Mouse (Mus musculus) T-helper 2 cell (primary cell): ENCODE measurements around the gene Tmem178b.

Source experiments
- in situ Hi-C: fragments of 300-600 bp; cut with MboI, MseI; formaldehyde crosslinking; loops from one replicate; pipeline ENCODE4 v1.15.1; 2025; ENCODE audit warnings: high pct_unique_total_duplicates

Tmem178b gene

DNA sequence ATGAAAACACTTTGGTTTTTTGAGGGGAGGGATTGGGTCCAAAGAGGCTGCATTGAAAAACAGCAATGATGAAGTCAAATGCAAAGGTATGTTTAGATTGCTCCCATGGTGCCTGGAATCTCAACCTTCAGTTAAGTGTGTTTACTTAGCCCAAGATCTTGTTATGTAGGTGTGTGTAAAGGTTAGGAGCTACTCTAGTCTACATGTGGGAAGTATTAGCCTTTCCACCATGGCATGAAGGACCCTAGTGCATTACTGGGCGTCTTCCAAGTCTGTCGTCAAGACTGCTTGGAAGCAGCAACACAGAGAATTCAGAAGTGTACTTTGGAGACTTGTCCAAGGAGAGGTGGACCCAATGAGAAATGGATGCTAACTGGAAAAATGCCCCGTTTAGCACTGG is 205.3 kb downstream of the Tmem178b start:
- in situ Hi-C loops: no loop called here

GRCm38 (mm10) chr6:40083726-40084125 is 210.7 kb downstream of the Tmem178b start:
- in situ Hi-C loops: no loop called here

DNA sequence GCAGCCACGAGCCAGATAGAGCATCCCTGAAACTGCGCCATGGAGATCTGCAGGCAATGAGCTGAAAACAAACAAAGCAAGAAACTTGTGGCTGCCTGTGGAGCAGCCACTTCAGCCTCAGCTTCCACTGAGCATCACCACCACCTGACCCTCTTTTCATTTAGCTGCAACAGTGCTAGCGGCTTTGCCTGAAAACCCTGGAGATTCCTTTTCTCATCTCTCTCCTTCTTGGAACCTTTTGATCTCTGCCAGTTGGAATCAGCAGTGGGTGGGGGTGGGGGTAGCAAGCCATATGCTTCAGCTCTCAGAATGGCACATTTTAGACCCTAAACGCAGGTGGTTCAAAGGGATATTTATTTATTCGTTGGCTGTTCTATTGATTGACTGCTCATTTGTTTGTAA is 218.2 kb downstream of the Tmem178b start:
- in situ Hi-C loops: no loop called here

DNA sequence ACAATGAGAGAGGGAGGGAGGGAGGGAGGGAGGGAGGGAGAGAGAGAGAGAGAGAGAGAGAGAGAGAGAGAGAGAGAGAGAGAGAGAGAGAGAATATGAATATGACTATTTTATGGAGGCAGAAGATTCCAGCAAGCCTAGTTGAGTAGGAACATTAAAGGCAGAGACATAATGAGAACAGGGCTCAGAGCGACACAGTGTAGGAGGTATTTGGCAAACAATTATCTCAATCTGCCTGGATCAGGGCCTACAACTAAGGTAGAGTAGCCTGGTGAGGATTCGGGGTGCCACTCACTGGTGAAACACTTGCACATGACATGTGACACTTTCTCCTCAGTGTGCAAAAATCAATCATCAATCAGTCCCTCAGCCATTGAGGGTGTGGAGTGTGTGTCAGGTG is 225.4 kb downstream of the Tmem178b start:
- in situ Hi-C loops: no loop called here

GRCm38 (mm10) chr6:40101785-40102184 is 228.7 kb downstream of the Tmem178b start:
- in situ Hi-C loops: no loop called here

- in situ Hi-C loops: no loop called here
Observed at GRCm38 (mm10) chr6:40102863-40103262, 229.8 kb downstream of the Tmem178b start.

DNA sequence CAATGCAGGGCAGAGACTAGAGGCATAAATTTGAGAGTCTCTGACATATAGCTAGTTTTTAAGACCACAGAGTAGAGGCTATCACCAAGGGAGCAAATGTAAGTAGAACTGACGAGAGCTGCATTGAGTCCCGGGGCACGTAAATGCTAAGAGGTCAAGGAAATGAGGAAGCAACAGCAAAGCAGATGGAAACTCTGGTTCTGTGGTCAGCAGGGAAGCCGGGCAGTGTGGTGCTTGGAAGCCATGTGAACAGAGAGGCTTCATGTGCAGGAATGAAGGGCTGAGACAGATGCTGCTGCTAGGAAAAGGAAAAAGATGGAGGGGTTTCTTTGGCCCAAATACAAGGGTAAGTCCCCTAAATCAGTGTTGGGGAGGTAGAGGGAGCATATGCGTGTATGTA is 237.0 kb downstream of the Tmem178b start:
- in situ Hi-C loops: no loop called here

GRCm38 (mm10) chr6:40110729-40111128 is 237.7 kb downstream of the Tmem178b start:
- in situ Hi-C loops: no loop called here

DNA sequence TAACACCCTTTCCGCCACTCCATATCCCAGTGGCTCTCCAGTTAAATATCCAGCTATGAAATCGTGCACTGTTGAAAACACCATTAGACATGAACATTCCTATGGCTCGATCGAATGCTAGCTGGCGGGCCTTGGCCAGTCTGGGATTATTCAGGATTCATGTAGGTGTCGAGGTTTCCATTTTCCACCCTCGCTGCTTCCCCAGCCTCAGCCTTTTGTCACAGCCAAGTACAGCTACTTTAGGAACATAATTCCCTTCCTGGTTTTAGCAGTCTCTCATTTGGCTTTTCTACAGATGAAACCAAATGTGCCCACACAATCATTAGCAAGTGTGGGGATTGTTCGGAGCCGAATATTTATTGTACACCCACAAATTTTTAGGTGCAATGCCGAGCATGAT is 239.4 kb downstream of the Tmem178b start:
- in situ Hi-C loops: no loop called here

DNA sequence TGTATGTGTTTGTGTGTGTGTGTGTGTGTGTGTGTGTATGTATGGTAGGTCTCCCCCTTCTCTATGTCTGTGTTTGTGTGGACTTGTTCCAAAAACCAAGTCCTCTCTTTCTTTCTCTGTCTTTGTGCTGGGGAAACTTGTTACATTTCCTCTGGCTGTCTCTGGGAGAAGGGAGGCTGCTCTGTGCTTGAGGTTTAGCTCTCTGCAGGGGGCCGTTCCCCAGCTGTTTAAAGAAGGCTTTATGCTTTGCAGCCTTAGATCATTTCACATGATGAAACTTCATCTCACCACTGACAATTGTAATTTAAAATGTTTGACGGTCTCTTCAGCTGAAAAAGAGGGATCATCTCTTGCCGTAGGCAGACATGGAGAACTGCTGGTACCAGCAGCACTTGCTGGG is 243.2 kb downstream of the Tmem178b start:
- in situ Hi-C loops: no loop called here

- in situ Hi-C loops: no loop called here
Observed at GRCm38 (mm10) chr6:40120176-40120575, 247.1 kb downstream of the Tmem178b start.

DNA sequence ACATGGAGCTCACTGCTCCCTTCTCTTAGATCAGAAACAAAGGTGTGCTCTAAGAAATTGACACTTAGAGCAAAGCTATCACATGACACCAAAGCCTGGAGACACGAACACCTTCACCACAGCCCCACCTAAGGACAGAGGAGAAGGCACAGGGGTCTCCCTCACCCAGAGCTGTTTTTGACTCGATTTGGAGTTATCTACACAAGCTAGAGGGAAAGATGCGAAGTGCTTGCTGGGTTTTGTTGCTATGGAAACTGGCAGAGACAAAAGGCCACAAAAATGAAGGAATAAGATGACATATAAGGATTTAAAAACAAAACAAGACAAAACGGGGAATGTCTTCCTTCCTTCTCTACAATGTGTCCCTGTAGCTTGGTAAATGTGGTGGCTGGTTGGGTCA is 248.4 kb downstream of the Tmem178b start:
- in situ Hi-C loops: no loop called here

GRCm38 (mm10) chr6:40123070-40123690 is 250.1 kb downstream of the Tmem178b start:
- in situ Hi-C loops: no loop called here

GRCm38 (mm10) chr6:40123960-40124359 is 250.9 kb downstream of the Tmem178b start:
- in situ Hi-C loops: no loop called here

DNA sequence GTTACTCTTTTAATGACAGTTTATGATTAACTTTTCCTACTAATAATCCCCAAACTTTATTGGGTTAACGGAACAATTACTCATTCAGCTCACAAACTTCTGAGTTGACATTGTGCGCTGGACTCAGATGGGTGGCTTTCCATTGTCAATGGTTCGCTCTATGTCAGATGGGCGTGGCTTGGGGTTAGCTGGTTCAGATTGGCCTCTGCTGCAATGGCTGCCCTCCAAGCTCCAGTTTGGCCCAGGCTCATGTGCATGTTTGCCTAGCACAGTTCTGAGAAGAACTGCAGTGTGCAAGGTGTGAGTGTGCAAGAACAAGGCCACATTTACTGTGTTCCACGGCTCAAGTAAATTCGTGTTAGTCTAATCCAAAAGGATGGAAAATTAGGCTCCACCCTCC is 255.6 kb downstream of the Tmem178b start:
- in situ Hi-C loops: no loop called here

DNA sequence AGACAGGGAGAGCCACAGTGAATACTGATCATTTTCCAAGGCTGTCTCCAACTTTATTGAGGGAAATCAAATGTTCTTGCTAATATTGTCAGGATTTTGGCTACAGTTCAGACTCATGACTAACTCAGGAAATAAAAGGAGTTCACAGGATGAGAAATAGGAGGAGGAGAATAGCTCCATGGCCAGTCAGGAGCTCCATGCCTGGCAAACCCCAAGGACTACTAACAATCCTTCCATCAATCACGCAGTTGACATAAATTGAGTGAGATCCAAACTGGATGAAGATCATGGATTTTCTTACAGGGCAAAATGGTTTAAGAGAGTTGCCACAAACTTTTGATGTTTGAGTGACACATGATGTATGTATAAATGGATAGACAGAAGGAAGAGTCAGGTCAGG is 258.9 kb downstream of the Tmem178b start:
- in situ Hi-C loops: no loop called here

GRCm38 (mm10) chr6:40133436-40133835 is 260.4 kb downstream of the Tmem178b start:
- in situ Hi-C loops: no loop called here

- in situ Hi-C loops: no loop called here
Observed at GRCm38 (mm10) chr6:40135716-40136115, 262.6 kb downstream of the Tmem178b start.

- in situ Hi-C loops: no loop called here
Observed at GRCm38 (mm10) chr6:40137346-40137745, 264.3 kb downstream of the Tmem178b start.

DNA sequence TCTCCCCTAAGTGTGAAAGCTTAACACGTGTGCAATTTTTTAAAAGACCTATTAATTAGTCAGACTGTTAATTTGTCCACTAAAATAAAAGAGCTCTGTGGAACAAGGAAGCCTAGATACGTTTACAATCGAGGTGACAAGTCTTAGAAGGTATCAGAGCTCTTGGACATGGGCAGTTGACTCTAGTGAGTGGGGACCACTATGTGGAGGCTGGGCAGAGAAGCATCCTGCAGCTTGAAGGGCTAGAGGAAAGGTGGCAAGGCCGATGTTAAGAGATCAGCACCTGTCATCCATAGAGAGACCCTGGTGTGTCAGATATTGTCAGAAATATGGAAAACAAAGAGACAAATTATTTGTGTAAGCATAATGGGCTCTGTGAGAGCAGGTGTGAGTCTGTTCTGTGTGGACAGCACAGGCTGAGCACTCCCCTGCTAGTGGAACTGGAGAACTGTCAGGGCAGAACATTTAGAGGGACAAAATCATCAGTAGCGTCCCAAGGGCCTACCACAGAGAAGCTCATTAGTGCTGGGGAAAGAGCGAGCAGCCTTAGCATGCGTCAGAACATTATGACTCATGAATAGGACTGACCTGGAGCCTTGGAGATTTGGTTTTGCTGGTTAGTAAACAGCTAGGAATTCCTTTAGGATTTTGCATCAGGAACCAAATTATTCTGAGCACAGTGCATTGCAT is 264.9 kb downstream of the Tmem178b start:
- in situ Hi-C loops: no loop called here

- in situ Hi-C loops: no loop called here
Observed at GRCm38 (mm10) chr6:40142582-40142981, 269.5 kb downstream of the Tmem178b start.

GRCm38 (mm10) chr6:40144371-40144770 is 271.3 kb downstream of the Tmem178b start:
- in situ Hi-C loops: no loop called here

GRCm38 (mm10) chr6:40145601-40146000 is 272.5 kb downstream of the Tmem178b start:
- in situ Hi-C loops: no loop called here

GRCm38 (mm10) chr6:40152241-40152640 is 279.2 kb downstream of the Tmem178b start:
- in situ Hi-C loops: no loop called here
